Mouse (Mus musculus): ENCODE results near the gene Tmx1. TPM values are rescaled to one million over a fixed set of nuclear protein-coding genes. Genes with fewer than 3 reads are reported as not detected.

Tmx1 gene
- polyA plus RNA-seq, 1 experiment = 32.9 TPM

DNA sequence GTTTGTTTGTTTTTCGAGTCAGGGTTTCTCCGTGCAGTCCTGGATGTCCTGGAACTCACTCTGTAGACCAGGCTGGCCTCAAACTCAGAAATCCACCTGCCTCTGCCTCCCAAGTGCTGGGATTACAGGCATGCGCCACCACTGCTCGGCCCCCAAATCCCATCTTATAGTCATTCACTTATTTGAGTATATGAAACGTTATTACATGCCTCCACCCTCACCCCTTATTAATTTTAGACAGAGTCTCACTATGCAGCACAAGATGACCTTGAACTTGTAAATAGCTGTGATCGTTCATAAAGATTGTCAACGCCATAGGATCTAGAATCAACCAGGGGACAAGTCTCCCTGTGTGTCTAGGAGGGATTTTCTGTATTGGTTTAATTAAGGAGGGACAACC is 33.1 kb downstream of the Tmx1 start:
- no peak for DNase-seq (ENCODE audit: extremely low spot score in 1 of 2, low spot score in 1 of 2)

DNA sequence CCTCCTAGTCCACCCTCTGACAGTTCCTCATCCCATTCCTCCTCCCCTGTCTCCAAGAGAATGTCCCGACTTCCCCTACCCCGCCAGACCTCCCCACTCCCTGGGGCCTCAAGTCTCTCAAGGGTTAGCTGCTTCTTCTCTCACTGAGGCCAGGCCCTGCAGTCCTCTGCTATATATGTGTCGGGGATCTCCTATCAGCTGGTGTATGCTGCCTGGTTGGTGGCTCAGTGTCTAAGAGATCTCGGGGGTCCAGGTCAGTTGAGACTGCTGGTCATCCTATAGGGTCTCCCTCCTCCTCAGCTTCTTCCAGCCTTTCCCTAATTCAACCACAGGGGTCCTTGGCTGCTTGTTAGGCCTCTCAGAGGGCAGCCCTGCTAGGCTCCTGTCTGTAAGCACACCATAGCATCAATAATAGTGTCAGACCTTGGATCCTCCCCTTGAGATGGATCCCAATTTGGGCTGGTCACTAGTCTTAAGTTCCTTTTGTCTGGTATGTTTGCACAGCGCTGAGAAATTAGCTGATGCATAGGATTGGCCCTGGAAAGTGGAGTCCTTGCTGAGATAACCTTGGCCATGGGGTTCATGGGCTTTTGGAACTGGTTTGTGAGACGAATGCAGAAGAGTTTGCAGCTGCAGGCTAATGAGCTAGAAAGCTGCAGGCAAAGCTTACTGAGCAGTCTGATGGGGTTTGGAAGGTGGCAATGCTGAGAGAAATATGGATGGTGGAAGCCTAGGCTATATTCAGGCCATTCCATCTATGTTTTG is 34.0 kb downstream of the Tmx1 start:
- DNase-seq (ENCODE audit: extremely low spot score in 1 of 2, low spot score in 1 of 2) = no peak

DNA sequence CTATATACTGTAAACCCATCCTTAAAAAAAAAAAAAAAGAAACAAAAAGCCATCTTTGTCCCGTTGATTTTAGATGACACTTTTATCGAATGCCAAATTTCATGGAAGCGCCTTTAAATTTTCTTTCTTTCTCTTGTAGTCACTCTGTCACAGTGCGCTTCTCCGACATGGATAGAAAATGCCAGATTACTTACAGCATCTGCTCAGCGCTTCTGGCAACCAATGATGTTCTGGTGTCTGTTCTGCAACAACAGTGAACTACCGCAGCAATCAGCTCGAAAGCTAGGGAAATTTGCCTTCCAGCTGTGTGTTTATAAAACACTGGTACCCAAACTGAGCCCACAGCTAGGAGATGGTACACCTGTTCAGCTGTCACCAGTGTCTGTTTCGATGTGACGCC is 39.5 kb downstream of the Tmx1 start:
- peak in 1 of 2 experiments; percentile 25 for DNase-seq (ENCODE audit: extremely low spot score in 1 of 2, low spot score in 1 of 2)

GRCm38 (mm10) chr12:70494494-70495281 is 41.8 kb downstream of the Tmx1 start:
- peak in 1 of 2 experiments; percentile 57 for DNase-seq (ENCODE audit: extremely low spot score in 1 of 2, low spot score in 1 of 2)

DNA sequence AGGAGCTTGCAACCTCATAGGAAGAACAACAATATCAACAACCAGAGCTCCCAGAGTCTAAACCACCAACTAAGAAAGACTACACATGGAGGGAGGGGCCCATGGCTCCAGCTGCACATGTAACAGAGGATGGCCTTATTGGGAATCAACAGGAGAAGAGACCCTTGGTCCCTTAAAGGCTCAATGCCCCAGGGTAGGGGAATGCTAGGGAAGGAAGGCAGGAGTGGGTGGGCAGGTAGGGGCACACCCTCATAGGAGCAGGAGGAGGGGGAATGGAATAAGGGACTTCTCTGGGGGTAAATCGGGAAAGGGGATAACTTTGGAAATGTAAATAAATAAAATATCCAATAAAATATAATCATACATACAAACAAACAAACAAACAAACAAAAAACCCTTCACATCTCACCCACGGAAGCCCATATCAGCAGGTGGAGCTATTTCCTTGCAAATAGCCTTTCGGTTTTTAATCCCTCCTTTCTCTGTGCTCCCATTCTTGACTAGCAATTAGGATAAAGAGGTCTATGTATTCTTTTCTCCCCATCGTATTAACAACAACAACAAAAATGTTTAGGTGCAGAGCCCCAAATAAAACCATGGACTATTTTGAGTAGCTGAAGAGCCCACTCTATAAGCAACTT is 42.5 kb downstream of the Tmx1 start:
- peak in 1 of 2 experiments; percentile 75 for DNase-seq (ENCODE audit: extremely low spot score in 1 of 2, low spot score in 1 of 2)

- peak in 1 of 2 experiments; percentile 31 for DNase-seq (ENCODE audit: extremely low spot score in 1 of 2, low spot score in 1 of 2)
These were observed 45.2 kb downstream of the Tmx1 start for GRCm38 (mm10) chr12:70498091-70498490.

DNA sequence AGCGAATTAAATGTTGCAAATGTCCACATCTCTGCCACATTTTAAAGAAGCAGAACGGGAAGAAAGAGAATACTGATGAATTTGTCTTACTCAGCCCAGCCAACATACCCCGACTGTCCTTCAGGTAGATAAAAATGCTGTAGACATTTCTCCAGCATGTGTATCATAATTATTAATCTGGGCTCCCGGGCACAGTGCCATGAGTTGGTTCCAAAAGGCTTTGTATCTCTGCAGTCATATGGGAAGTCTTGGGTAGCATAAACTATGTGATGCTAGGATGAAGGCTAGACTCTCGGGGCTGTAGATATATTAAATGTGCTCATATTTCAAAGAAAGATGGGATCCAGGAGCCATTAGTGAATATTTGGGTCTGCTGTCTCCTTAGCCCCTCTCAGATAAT is 53.1 kb downstream of the Tmx1 start:
- no peak for DNase-seq (ENCODE audit: extremely low spot score in 1 of 2, low spot score in 1 of 2)

- DNase-seq (ENCODE audit: extremely low spot score in 1 of 2, low spot score in 1 of 2) = no peak
These were observed 59.1 kb downstream of the Tmx1 start for GRCm38 (mm10) chr12:70512023-70512422.

DNA sequence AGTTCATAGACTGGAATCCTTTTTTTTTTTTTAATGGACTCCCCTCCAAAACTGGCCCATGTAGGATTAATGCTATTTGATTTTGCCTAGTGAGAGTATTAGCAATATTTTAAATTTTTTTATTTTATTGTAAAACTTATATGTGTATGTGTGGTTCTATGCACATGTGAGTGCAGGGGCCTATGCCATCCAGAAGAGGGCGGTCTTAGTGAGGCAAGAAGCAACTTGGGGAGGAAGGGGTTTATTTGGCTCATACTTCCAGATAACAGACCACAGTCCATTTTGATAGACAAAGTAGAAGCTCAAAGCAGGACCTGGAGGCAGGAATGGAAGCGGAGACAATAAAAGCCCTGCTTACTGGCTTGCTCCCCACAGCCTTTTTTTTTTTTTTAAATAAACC is 59.5 kb downstream of the Tmx1 start:
- no peak for DNase-seq (ENCODE audit: extremely low spot score in 1 of 2, low spot score in 1 of 2)

Other genes starting within 250 kb of the Tmx1 start
- 3.4 and 3.8 TPM in 2 replicates for gene Pygl, start 221.6 kb upstream of the Tmx1 start, polyA plus RNA-seq (2012; rRNA removed)
- gene Trim9, start 105.5 kb upstream of the Tmx1 start, polyA plus RNA-seq (2012; rRNA removed) = 226 and 239 TPM in 2 replicates